Mouse (Mus musculus) thymus, postnatal 0 days (tissue): Measurements from ENCODE around the gene Cdan1. TPM values are rescaled to one million over a fixed set of nuclear protein-coding genes. Genes with fewer than 3 reads are reported as not detected.

ENCODE experiments used
- polyA plus RNA-seq: library from polyadenylated mRNA; unstranded; fragments of >200 nt; fragmentation: Nextera tagmentation; extraction: Ambion mirVana; gene quantifications from 2 replicates; pipeline ENCODE4 v1.2.1, GENCODE M21; 2015

Gene Cdan1
- polyA plus RNA-seq, 1 experiment from 2014 or later: 8.7 TPM

Other genes with a start within 250 kb of the Cdan1 start
- gene Haus2, start 240.7 kb downstream of the Cdan1 start, polyA plus RNA-seq: 20.5 and 25.8 TPM in 2 replicates
- 22.0 and 25.2 TPM in 2 replicates for gene Lrrc57, start 240.6 kb downstream of the Cdan1 start, polyA plus RNA-seq
- 1.5 and 2.3 TPM in 2 replicates for gene Stard9, start 221.0 kb downstream of the Cdan1 start, polyA plus RNA-seq
- 2.7 and 3.7 TPM in 2 replicates for gene Ttbk2, start 476 bp upstream of the Cdan1 start, polyA plus RNA-seq
- 23.1 and 28.6 TPM in 2 replicates for gene Ubr1, start 120.6 kb upstream of the Cdan1 start, polyA plus RNA-seq
- gene Tmem62, start 126.9 kb upstream of the Cdan1 start, polyA plus RNA-seq: 3.0 and 4.7 TPM in 2 replicates
- 81.1 and 85.9 TPM in 2 replicates for gene Ccndbp1, start 158.3 kb upstream of the Cdan1 start, polyA plus RNA-seq
- 0.30 and 0.46 TPM in 2 replicates for gene Epb42, start 186.9 kb upstream of the Cdan1 start, polyA plus RNA-seq
- gene Tgm5, start 235.7 kb upstream of the Cdan1 start, polyA plus RNA-seq: 0.31 and 0.42 TPM in 2 replicates